Mouse (Mus musculus) embryo, embryonic 10.5 days (tissue): Measurements from ENCODE around the gene Ube2v1.

Source experiments
- DNase-seq: peaks from one replicate; pipeline ENCODE4 v3.0.0-alpha.2; 2015; ENCODE audit warnings: low spot score

Gene Ube2v1

GRCm38 (mm10) chr2:167562101-167562500 is 69.8 kb downstream of the Ube2v1 start:
- no peak for DNase-seq

DNA sequence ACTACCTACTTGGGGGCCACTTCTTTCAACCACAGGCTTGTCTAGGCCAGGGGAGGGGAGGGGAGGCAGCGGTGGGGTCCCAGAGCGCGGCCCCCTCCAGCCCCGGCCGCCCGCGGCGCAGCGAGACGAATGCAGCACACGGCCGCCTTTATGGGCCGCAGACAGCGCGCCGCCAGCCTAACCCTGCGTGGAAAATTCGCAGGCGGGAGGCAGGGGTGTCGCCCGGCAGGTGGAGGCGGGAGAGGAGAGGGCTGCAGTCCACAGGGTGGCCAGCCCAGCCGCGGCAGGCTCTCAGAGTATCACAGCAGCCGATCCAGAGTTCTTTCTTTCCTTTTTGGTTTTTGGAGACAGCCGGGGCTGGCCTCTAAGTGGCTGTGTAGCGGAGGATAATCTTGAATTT is 72.5 kb downstream of the Ube2v1 start:
- DNase-seq, result no peak
